Mouse (Mus musculus) spleen, postnatal 36 days (tissue): Measurements from ENCODE around the gene Olfr1357.

Source experiments
- DNase-seq, 2 experiments: peaks; one replicate each; pipeline ENCODE4 v3.0.0; 2022; ENCODE audit warnings: low spot score in 2 of 2, mixed read lengths in 1 of 2

Olfr1357 gene

GRCm38 (mm10) chr10:78581121-78581520 lies 36.8 kb downstream of the Olfr1357 start:
- no peak for DNase-seq

GRCm38 (mm10) chr10:78578204-78578603 lies 39.7 kb downstream of the Olfr1357 start:
- no peak for DNase-seq

GRCm38 (mm10) chr10:78576435-78577184 lies 41.3 kb downstream of the Olfr1357 start:
- DNase-seq, result no peak

GRCm38 (mm10) chr10:78575690-78576089 lies 42.2 kb downstream of the Olfr1357 start:
- DNase-seq, result no peak

- DNase-seq, result no peak
These were observed 42.7 kb downstream of the Olfr1357 start for GRCm38 (mm10) chr10:78575105-78575632.

GRCm38 (mm10) chr10:78574250-78575104 lies 43.4 kb downstream of the Olfr1357 start, which contains the start of gene Ilvbl:
Gene Ilvbl (plus strand): TSS chr10:78574346.
- peak; percentile 93 to 94 for DNase-seq

GRCm38 (mm10) chr10:78573226-78573625 lies 44.6 kb downstream of the Olfr1357 start:
- DNase-seq, result no peak

GRCm38 (mm10) chr10:78570897-78571296 lies 47.0 kb downstream of the Olfr1357 start:
- no peak for DNase-seq

GRCm38 (mm10) chr10:78570416-78570815 lies 47.5 kb downstream of the Olfr1357 start:
- no peak for DNase-seq

GRCm38 (mm10) chr10:78569686-78570085 lies 48.2 kb downstream of the Olfr1357 start:
- DNase-seq, result no peak

GRCm38 (mm10) chr10:78569191-78569590 lies 48.7 kb downstream of the Olfr1357 start:
- no peak for DNase-seq

- no peak for DNase-seq
These were observed 52.8 kb downstream of the Olfr1357 start for GRCm38 (mm10) chr10:78565070-78565469.
